Mouse (Mus musculus) midbrain, postnatal 0 days (tissue): ENCODE results near the gene Sox9. TPM values are rescaled to one million over a fixed set of nuclear protein-coding genes. Genes with fewer than 3 reads are reported as not detected.
A peak's percentile ranks its signal among the peaks of the same experiment; 100 is the strongest.

Source experiments
- ATAC-seq: fragments of 200-750 bp; cut with Nextera tagmentation; 2 replicates; pipeline ENCODE4 v1.8.0; 2017; ENCODE audit warnings: moderate number of reproducible peaks, mild to moderate bottlenecking, moderate TSS enrichment, moderate library complexity; ENCODE audit not compliant: low FRiP score
- DNase-seq: peaks from one replicate; pipeline ENCODE4 v3.0.0-alpha.2; 2015; ENCODE audit warnings: low spot score
- H3K27ac ChIP-seq: fragments of 300-500 bp; sonication (generic); 2 replicates; pipeline ENCODE4 v1.5.1; 2014; ENCODE audit warnings: low read depth, mild to moderate bottlenecking, low read length, mixed read lengths
- H3K27me3 ChIP-seq: fragments of 300-500 bp; sonication (generic); 2 replicates; pipeline ENCODE4 v1.6.1; 2014; ENCODE audit warnings: low read length, control low read depth, mixed read lengths; ENCODE audit not compliant: insufficient read depth
- H3K36me3 ChIP-seq: fragments of 300-500 bp; sonication (generic); 2 replicates; pipeline ENCODE4 v1.6.1; 2014; ENCODE audit warnings: low read length, control low read depth, mixed read lengths; ENCODE audit not compliant: insufficient read depth
- H3K4me1 ChIP-seq: fragments of 300-500 bp; sonication (generic); 2 replicates; pipeline ENCODE4 v1.6.1; 2014; ENCODE audit warnings: mild to moderate bottlenecking, control low read depth, antibody characterized with exemption, low read length, mixed read lengths; ENCODE audit not compliant: insufficient read depth
- H3K4me2 ChIP-seq: fragments of 300-500 bp; sonication (generic); 2 replicates; pipeline ENCODE4 v1.6.1; 2014; ENCODE audit warnings: low read depth, mild to moderate bottlenecking, low read length, mixed read lengths; ENCODE audit not compliant: poor library complexity, severe bottlenecking
- H3K4me3 ChIP-seq: fragments of 300-500 bp; sonication (generic); 2 replicates; pipeline ENCODE4 v1.5.1; 2014; ENCODE audit warnings: low read depth, mild to moderate bottlenecking, low read length, moderate library complexity
- H3K9ac ChIP-seq: fragments of 300-500 bp; sonication (generic); replicated peaks from 2 replicates; pipeline ENCODE4 v1.6.1; 2014; ENCODE audit warnings: mild to moderate bottlenecking, low read length, moderate library complexity, mixed read lengths; ENCODE audit not compliant: poor library complexity, severe bottlenecking
- H3K9me3 ChIP-seq: fragments of 300-500 bp; sonication (generic); 2 replicates; pipeline ENCODE4 v1.6.1; 2016; ENCODE audit warnings: low read length, control low read depth
- CTCF ChIP-seq: IDR thresholded peaks from 2 replicates; pipeline ENCODE4 v1.5.1; 2016; ENCODE audit warnings: antibody characterized with exemption, mild to moderate bottlenecking
- WGBS: fragments of 180-500 bp; shearing (Covaris S2); extraction: QIAGEN DNeasy Blood & Tissue Kit; methylation state at CpG from one replicate; pipeline ENCODE4 v1.1.7; 2014; 5-methylcytosine and 5-hydroxymethylcytosine counted together
- polyA plus RNA-seq: library from polyadenylated mRNA; unstranded; fragments of >200 nt; fragmentation: Nextera tagmentation; extraction: Ambion mirVana; gene quantifications from 2 replicates; pipeline ENCODE4 v1.2.1, GENCODE M21; 2015
- total RNA-seq: library from RNA; depleted of rRNA; stranded (reverse); fragments of >200 nt; gene quantifications from 2 replicates; pipeline ENCODE4 v1.2.3, GENCODE M21; 2014; rRNA removed

Gene Sox9
- 10.4 TPM in 2 replicates for total RNA-seq
- 35.4 and 36.5 TPM in 2 replicates for polyA plus RNA-seq

DNA sequence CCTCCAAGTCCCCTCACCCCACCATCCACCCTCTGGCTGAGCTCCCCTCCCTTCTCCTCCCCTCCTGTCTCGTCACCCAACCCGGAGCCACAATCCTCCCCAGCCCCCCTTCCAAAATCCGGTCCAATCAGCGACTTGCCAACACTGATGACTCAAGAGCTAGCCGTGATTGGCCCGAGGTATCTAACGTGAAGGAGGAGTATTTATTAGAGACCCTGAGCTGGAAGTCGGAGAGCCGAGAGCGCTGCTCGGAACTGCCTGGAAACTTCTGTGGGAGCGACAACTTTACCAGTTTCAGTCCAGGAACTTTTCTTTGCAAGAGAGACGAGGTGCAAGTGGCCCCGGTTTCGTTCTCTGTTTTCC lies at the start of gene Sox9:
Sox9 (plus strand) TSS at position 231 of the 363 bp plus-strand sequence.
- Histone ChIP-seq H3K4me1 (no peaks in the 10 kb centered on the region), H3K27ac (peak within 1 kb of the TSS; percentile 65), H3K9me3 (no peaks in the 10 kb centered on the region), H3K4me2 (peak within 1 kb of the TSS; percentile 96), H3K9ac (peak within 1 kb of the TSS; percentile 73), H3K27me3 (peaks cover 26% of the 10 kb centered on the region; the same call in 1 of the 2 replicates), H3K4me3 (peak within 1 kb of the TSS; percentile 46), H3K36me3 (no peaks in the 10 kb centered on the region)
- peak; percentile 91 for ATAC-seq
- WGBS = under 1% methylated on average over 15 of the region's 15 CpGs
- peak; percentile 97 for DNase-seq
- no peak for TF ChIP-seq CTCF

DNA sequence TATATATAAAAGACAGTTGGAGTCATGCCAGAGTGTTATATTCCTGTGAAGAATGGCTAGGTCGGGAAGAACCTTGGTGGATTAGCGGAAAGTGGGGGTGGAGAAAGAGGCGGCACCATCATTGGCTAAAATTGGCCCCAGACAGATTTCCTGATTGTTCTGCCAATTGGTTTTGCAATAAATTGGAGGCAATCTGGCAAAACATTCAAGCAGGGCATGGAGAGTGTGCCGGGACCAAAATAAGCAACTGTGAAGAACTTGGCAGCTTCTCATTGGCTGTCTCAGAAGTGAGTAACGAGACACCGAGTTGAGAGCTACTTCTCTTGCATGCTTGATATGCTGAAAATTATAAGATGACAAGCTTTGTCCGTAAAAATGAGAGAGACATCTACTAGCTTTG lies 49.6 kb upstream of the Sox9 start:
- no peaks in the 10 kb centered on the region for H3K27me3 ChIP-seq
- 82% methylated on average over 7 of the region's 7 CpGs for WGBS
- DNase-seq (no peak), ATAC-seq (no peak)
- H3K4me3 ChIP-seq = no peak overlapping the region
- H3K9ac ChIP-seq = no peak overlapping the region
- no peak overlapping the region for H3K4me2 ChIP-seq
- no peaks in the 10 kb centered on the region for H3K4me1 ChIP-seq
- no peak for TF ChIP-seq CTCF
- no peak overlapping the region for H3K27ac ChIP-seq
- no peaks in the 10 kb centered on the region for H3K9me3 ChIP-seq
- H3K36me3 ChIP-seq = no peaks in the 10 kb centered on the region

DNA sequence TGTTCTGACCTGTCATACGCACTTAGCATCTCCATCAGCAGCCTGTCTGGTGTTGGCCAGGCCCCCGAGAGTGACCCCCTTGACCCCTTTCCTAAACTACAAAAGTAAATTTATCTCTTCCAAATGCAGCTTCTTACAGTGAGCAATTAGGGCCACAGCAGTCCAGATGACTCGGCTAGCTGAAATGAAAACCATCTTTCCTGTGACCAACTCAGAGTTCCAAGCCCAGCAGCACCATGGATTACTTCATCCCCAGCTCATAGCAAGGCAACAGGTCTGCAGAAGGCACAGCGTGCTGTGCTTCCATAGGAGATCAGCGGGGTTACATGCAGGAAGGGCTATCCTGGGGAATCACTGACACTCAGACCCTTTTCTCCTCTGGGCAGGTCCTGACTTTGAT lies 45.0 kb upstream of the Sox9 start:
- no peak overlapping the region for H3K4me2 ChIP-seq
- H3K9me3 ChIP-seq = no peaks in the 10 kb centered on the region
- TF ChIP-seq CTCF = no peak
- no peak overlapping the region for H3K9ac ChIP-seq
- no peaks in the 10 kb centered on the region for H3K27me3 ChIP-seq
- H3K4me1 ChIP-seq = no peaks in the 10 kb centered on the region
- no peak overlapping the region for H3K27ac ChIP-seq
- 84% methylated on average over 5 of the region's 5 CpGs for WGBS
- no peak for DNase-seq
- ATAC-seq = no peak
- H3K36me3 ChIP-seq = no peaks in the 10 kb centered on the region
- no peak overlapping the region for H3K4me3 ChIP-seq

DNA sequence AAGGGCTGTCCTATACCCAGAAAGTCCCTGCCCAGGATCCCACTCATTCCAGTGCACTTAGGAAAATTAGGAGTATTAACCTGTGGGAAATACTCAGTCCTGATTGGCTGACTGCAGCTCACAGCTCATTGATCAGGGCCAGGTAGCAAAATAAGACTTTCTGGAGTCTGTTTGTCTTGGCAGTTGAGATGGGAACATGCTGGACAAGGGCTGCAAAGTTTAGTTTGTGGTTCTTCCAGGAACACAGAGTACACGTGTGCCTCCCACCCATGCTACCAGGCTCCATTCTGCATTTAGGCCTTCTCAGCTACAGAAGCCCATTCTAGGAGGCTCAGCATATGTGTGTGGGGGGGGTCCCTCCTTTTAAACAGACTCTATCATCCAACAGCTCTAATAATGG lies 42.3 kb upstream of the Sox9 start:
- ATAC-seq (no peak), DNase-seq (no peak)
- Histone ChIP-seq H3K27ac (no peak overlapping the region), H3K9me3 (no peaks in the 10 kb centered on the region), H3K4me3 (no peak overlapping the region), H3K27me3 (no peaks in the 10 kb centered on the region), H3K9ac (no peak overlapping the region), H3K36me3 (no peaks in the 10 kb centered on the region), H3K4me1 (no peaks in the 10 kb centered on the region), H3K4me2 (no peak overlapping the region)
- WGBS = 94% methylated on average over 1 of the region's 1 CpGs
- no peak for TF ChIP-seq CTCF

DNA sequence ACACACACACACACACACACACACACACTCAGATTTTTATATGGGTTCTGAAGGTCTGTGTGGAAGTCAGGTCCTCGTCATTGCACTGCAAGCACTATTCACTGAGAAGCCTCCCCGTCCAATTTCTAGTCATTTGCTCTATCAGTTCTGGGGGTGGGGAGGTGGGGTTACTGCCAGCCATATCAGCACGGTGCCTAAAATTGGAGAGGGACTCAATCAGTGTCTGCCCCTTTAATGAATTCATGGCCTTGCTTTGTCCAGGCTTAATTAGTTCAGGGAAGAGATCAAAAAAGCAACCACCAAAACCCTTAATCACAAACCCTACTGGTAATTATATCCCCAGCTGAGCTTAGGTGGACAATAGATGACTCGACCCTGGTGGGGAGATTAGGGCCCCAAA lies 25.5 kb upstream of the Sox9 start:
- 23% methylated on average over 4 of the region's 4 CpGs for WGBS
- no peak overlapping the region for H3K27ac ChIP-seq

DNA sequence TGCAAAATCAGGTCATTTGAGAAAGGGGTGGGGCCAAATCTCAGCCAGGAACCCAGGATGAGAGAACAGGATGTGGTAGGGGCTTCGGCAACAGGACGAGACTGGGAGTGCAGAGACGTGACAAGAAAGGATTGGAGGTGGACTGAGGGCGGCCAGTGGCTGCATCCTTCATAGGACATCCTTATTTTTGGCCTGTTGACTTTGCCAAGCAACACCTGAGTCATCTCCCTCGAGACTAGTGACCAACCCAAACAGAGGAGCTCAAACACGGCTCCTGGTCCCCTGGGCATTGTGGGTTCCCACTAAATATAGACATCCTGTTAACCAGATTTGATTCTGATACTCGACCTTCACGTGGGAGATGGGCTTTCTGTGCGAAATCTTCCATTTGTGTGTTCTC lies 24.0 kb upstream of the Sox9 start:
- ATAC-seq (no peak), DNase-seq (no peak)
- WGBS = 77% methylated on average over 9 of the region's 9 CpGs
- Histone ChIP-seq H3K27me3 (no peaks in the 10 kb centered on the region; the same call in 1 of the 2 replicates), H3K9me3 (no peaks in the 10 kb centered on the region), H3K4me3 (no peak overlapping the region), H3K27ac (no peak overlapping the region), H3K36me3 (no peaks in the 10 kb centered on the region), H3K4me2 (no peak overlapping the region), H3K9ac (no peak overlapping the region), H3K4me1 (no peaks in the 10 kb centered on the region)
- no peak for TF ChIP-seq CTCF

More for the DNA sequence above, 25.5 kb upstream of the Sox9 start:
- Histone ChIP-seq H3K4me1 (no peaks in the 10 kb centered on the region), H3K4me2 (no peak overlapping the region), H3K27me3 (no peaks in the 10 kb centered on the region; the same call in 1 of the 2 replicates), H3K4me3 (no peak overlapping the region), H3K36me3 (no peaks in the 10 kb centered on the region), H3K9me3 (no peaks in the 10 kb centered on the region), H3K9ac (no peak overlapping the region)
- DNase-seq (no peak), ATAC-seq (no peak)
- TF ChIP-seq CTCF = no peak
